Mouse (Mus musculus) intestine, embryonic 14.5 days (tissue): ENCODE measurements at regions not wholly inside any gene's neighbourhood (a gene's known extent, or its start where the extent isn't known, plus 50 kb on each side); places are given as distances from the start of the nearest gene placed in this dataset.

Experiments
- ATAC-seq: fragments of 200-750 bp; cut with Nextera tagmentation; replicated peaks from 2 replicates; pipeline ENCODE4 v1.8.0; 2017; ENCODE audit warnings: low read depth, moderate number of reproducible peaks, moderate TSS enrichment, moderate library complexity; ENCODE audit not compliant: low FRiP score, low TSS enrichment
- DNase-seq: peaks from one replicate; pipeline ENCODE4 v3.0.0-alpha.2; 2018; ENCODE audit warnings: low spot score
- H3K27ac ChIP-seq: fragments of 300-500 bp; sonication (generic); 2 replicates; pipeline ENCODE4 v1.5.1; 2014; ENCODE audit warnings: low read depth, mild to moderate bottlenecking, control low read depth
- H3K27me3 ChIP-seq: fragments of 300-500 bp; sonication (generic); replicated peaks from 2 replicates; pipeline ENCODE4 v1.6.1; 2014; ENCODE audit warnings: low read length, control low read depth; ENCODE audit not compliant: control insufficient read depth, insufficient read depth
- H3K36me3 ChIP-seq: fragments of 300-500 bp; sonication (generic); 2 replicates; pipeline ENCODE4 v1.6.1; 2014; ENCODE audit warnings: low read length, control low read depth; ENCODE audit not compliant: control insufficient read depth, insufficient read depth
- H3K4me1 ChIP-seq: fragments of 300-500 bp; sonication (generic); replicated peaks from 2 replicates; pipeline ENCODE4 v1.6.1; 2014; ENCODE audit warnings: low read length, control low read depth, mixed read lengths; ENCODE audit not compliant: control insufficient read depth, insufficient read depth
- H3K4me2 ChIP-seq: fragments of 300-500 bp; sonication (generic); 2 replicates; pipeline ENCODE4 v1.6.1; 2014; ENCODE audit warnings: low read length
- H3K4me3 ChIP-seq: fragments of 300-500 bp; sonication (generic); 2 replicates; pipeline ENCODE4 v1.5.1; 2014; ENCODE audit warnings: low read depth, low read length, control low read depth, mixed read lengths
- H3K9ac ChIP-seq: fragments of 300-500 bp; sonication (generic); 2 replicates; pipeline ENCODE4 v1.6.1; 2014; ENCODE audit warnings: mild to moderate bottlenecking, low read length
- H3K9me3 ChIP-seq: fragments of 300-500 bp; sonication (generic); 2 replicates; pipeline ENCODE4 v1.6.1; 2016; ENCODE audit warnings: low read length, control low read depth; ENCODE audit not compliant: control insufficient read depth
- WGBS: fragments of 180-500 bp; shearing (Covaris S2); extraction: QIAGEN DNeasy Blood & Tissue Kit; methylation state at CpG from one replicate; pipeline ENCODE4 v1.1.7; 2014; 5-methylcytosine and 5-hydroxymethylcytosine counted together

DNA sequence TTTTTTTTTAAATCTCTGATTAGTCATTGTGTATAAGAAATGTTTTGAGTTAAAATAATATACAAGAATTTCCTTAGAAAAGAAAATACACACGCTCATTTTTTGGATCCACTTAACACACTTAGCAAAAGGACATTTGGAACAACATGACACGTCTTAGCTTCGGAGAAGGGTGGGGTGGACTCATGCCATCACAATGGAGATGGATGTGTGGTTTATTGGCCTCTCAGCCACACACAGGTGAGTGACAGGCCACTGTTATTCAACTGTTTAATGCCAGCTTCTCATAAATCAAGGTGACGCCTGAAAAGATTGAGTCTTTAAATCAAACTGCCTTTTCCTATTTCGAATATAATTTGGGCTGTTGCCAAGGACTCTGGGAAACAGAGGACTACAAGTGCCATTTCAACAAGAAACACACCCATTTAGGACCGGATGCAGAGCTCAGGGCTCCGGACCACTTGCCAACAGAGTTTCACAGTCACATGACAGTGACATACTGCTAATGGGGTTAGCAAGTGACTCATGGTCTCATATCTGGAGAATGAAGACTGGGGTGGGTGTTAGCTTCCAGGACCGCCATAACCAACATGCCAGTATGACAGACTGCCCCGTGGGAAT, 71.5 kb upstream of the Cldn5 start:
- DNase-seq, result no peak

DNA sequence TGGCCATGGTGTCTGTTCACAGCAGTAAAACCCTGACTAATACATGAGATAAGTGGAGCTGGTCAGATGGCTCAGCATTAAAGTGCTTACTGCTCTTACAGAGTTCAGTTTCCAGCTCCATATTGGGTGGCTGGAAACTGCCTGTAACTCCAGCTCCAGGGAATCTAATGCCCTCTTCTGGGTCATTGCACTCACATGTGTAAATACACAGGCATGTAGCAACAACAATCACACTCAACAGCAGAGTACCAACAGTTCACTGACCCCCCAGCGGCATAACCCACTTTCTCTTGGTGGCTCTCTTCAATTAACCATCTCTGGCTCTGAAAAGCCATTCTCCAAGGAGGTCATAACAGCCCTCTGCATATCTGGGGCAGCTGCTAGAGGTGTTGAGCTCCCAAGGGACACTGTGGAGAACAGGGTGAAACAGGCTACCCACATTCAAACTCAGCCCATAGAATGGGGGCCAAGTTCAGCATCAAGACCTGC, 65.0 kb upstream of the Cldn5 start:
- Histone ChIP-seq H3K4me1 (no peaks in the 10 kb centered on the region), H3K9ac (no peak overlapping the region), H3K36me3 (no peaks in the 10 kb centered on the region), H3K27me3 (no peaks in the 10 kb centered on the region), H3K4me3 (no peak overlapping the region), H3K27ac (no peak overlapping the region), H3K4me2 (no peak overlapping the region), H3K9me3 (no peaks in the 10 kb centered on the region)
- DNase-seq (no peak), ATAC-seq (no peak)
- 81% methylated on average over 1 of the region's 1 CpGs for WGBS

More for the DNA sequence above, 71.5 kb upstream of the Cldn5 start:
- 42% methylated on average over 9 of the region's 9 CpGs for WGBS
- Histone ChIP-seq H3K27me3 (no peaks in the 10 kb centered on the region), H3K9me3 (no peaks in the 10 kb centered on the region), H3K27ac (no peak overlapping the region), H3K9ac (no peak overlapping the region), H3K4me2 (no peak overlapping the region), H3K4me3 (no peak overlapping the region), H3K36me3 (no peaks in the 10 kb centered on the region), H3K4me1 (no peaks in the 10 kb centered on the region)
- ATAC-seq, result 0 out of 2 replicates have a peak, but pooled peaks have one; percentile 40

DNA sequence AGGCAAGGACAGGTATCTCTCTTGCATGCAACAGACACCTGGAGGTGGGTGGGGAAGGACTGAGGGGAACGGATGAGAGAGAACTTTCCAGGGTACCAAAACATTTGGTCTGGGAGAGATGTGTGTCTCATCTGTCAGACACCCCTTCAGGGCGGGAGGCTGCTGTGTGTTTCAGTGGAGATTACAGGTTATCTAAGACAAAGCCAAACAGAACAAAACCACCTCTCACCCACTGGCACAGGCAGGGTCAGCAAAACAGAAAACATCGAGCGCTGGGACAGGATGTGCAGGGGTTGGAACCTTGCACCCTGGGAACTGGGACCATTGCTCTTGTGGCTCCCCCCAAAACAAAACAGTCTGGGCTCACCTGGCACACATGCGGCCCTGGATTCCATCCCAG, 63.6 kb upstream of the Cldn5 start:
- WGBS, result 75% methylated on average over 5 of the region's 5 CpGs
- DNase-seq, result no peak
- no peaks in the 10 kb centered on the region for H3K36me3 ChIP-seq
- H3K27ac ChIP-seq, result no peak overlapping the region
- no peaks in the 10 kb centered on the region for H3K9me3 ChIP-seq
- H3K4me2 ChIP-seq, result no peak overlapping the region
- no peaks in the 10 kb centered on the region for H3K4me1 ChIP-seq
- ATAC-seq, result no peak
- no peak overlapping the region for H3K9ac ChIP-seq
- no peak overlapping the region for H3K4me3 ChIP-seq
- no peaks in the 10 kb centered on the region for H3K27me3 ChIP-seq

DNA sequence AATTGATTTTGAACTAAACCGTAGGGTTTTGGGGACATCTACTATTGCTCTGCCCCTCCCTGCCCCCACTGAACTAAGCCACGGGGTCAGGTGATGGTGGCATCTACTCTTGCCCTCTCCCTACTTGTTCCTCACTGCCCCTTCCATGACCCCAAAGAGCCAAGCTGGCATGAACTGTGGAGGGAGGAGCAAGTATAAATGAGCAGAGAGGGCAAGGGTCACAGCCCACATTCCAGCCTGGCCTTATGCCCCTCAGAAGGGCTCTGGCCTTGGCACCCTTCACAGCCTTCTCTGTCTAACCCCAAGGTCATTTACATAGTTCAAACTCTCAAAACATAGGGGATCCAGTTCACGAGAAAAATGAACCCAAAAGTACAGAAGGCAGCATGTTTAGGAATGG, 61.3 kb upstream of the Cldn5 start:
- H3K9me3 ChIP-seq, result no peaks in the 10 kb centered on the region
- no peak overlapping the region for H3K9ac ChIP-seq
- no peak overlapping the region for H3K4me3 ChIP-seq
- H3K27me3 ChIP-seq, result no peaks in the 10 kb centered on the region
- H3K4me1 ChIP-seq, result no peaks in the 10 kb centered on the region
- no peak for ATAC-seq
- H3K36me3 ChIP-seq, result no peaks in the 10 kb centered on the region
- no peak overlapping the region for H3K4me2 ChIP-seq
- 71% methylated on average over 3 of the region's 3 CpGs for WGBS
- DNase-seq, result no peak
- H3K27ac ChIP-seq, result no peak overlapping the region

DNA sequence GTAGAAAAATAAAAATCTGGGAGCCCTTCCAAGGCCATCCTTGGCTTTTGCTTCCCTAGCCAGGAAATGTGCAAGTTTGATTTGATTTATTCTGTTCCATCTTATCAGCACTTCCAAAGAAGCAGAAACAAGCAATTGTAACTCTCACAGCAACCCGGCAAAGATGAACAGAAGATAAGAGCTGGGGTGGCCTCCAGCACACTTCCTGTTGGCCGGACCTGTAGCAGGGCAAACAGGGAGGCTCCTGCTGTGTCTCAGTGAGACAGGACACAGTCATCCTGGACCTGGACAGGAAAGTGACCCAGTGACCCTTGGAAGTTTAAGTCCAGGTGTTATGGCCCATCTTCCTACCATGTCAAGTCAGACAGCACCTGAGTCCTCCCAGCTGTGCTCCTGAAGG, 58.6 kb upstream of the Cldn5 start:
- Histone ChIP-seq H3K9ac (no peak overlapping the region), H3K27ac (no peak overlapping the region), H3K36me3 (no peaks in the 10 kb centered on the region), H3K9me3 (no peaks in the 10 kb centered on the region), H3K4me1 (no peaks in the 10 kb centered on the region; the same call in 1 of the 2 replicates), H3K27me3 (no peaks in the 10 kb centered on the region), H3K4me2 (no peak overlapping the region), H3K4me3 (no peak overlapping the region)
- 17% methylated on average over 2 of the region's 2 CpGs for WGBS
- no peak for ATAC-seq
- DNase-seq, result no peak

DNA sequence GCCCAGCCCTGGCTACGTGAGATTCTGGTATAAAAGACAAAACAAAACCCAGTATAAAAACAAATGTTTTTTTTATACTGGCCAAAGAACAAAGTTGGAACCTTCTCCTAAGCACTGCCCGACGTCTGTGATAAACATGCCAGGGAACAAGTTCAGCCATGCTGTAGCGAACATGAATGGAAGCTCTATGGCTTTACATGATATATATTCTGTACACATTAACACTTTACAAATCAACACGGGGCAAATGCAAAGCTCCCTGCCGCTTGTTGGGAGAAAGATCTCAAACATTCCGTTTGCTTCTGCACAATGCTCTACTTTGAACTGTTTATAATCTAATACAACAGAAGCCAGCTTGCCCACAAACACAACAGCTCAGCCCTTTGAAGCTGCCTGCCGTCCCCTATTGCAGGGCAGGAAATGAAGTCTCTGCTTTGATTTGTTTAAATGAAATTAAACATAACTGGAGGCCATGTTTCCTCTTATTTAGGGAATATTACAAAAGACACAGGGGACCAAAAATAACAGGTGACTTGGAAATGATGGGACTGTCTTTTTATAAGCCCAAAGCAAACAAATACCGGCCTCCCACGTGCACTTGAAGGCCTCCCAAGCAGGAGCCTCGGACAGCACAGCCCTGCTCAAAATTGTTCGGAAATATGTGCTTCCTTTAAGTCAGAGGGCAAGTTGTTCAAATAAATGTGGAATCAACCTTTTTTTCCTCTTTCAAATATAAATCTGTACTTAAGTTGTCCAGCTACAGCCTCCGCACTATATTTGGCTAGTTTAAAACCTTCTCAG, 56.0 kb upstream of the Cldn5 start:
- Histone ChIP-seq H3K9me3 (no peaks in the 10 kb centered on the region), H3K4me1 (no peaks in the 10 kb centered on the region; the same call in 1 of the 2 replicates), H3K4me3 (no peak overlapping the region), H3K9ac (no peak overlapping the region), H3K27me3 (no peaks in the 10 kb centered on the region), H3K36me3 (no peaks in the 10 kb centered on the region), H3K27ac (no peak overlapping the region), H3K4me2 (no peak overlapping the region)
- no peak for DNase-seq
- WGBS, result 28% methylated on average over 13 of the region's 13 CpGs
- no peak for ATAC-seq

DNA sequence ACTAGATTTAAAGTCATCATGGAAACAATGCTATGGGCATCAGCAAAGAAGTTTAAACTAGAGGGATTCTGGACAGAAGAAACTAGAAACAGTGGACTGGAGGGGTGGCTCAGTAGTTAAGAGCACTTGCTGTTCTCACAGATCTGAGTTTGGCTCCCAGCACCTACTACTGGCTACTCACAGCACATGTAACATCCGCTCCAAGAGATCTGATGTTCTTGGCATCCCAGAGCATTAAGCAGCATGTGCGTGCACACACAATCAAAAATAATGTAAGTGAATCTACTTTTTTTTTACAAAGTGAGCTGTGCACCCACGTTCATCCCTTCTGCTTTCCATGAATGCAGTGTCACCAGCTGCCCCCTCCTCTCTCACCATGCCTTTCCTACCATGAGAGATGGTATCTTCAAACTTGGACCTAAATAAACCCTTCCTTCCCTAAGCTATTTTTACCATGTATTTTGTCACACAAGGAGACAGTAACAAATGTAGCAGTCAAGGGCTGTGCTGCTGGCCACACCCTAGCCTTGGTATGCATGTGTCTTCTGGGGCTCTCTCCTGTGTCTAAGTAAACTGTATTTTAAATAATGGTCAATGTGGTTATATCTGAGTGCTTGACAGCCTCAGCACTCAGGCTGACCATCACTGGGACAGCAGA, 53.3 kb upstream of the Cldn5 start:
- H3K27ac ChIP-seq, result no peak overlapping the region
- H3K4me3 ChIP-seq, result no peak overlapping the region
- no peaks in the 10 kb centered on the region for H3K36me3 ChIP-seq
- H3K9me3 ChIP-seq, result no peaks in the 10 kb centered on the region
- 82% methylated on average over 3 of the region's 3 CpGs for WGBS
- no peak overlapping the region for H3K9ac ChIP-seq
- ATAC-seq, result no peak
- H3K4me2 ChIP-seq, result no peak overlapping the region
- H3K27me3 ChIP-seq, result no peaks in the 10 kb centered on the region
- DNase-seq, result no peak
- no peaks in the 10 kb centered on the region; the same call in 1 of the 2 replicates for H3K4me1 ChIP-seq

DNA sequence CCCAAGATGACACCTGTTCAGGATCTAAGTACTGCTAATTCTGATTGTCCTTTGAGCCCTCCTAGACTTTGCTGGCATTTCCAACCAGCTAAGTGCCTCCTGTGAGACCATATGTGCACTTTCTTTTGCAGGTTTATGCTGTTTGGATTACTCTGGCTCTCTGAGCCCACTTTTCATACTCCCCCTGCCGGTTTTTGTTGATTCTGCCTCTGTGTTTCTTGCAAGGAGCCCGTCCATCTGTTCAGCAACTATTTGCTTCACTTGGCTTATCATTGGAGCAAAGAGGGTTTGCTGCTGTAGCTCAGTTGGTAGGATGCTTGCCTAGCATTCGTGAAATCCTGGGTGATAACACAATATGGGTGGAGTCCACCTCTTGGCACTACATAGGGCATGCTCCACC, 52.8 kb upstream of the Cldn5 start:
- DNase-seq, result no peak
- 35% methylated on average over 3 of the region's 3 CpGs for WGBS
- no peak overlapping the region for H3K4me2 ChIP-seq

More for the DNA sequence above, 52.8 kb upstream of the Cldn5 start:
- Histone ChIP-seq H3K4me1 (no peaks in the 10 kb centered on the region; the same call in 1 of the 2 replicates), H3K9ac (no peak overlapping the region), H3K36me3 (no peaks in the 10 kb centered on the region), H3K27ac (no peak overlapping the region), H3K4me3 (no peak overlapping the region), H3K9me3 (no peaks in the 10 kb centered on the region), H3K27me3 (no peaks in the 10 kb centered on the region)
- ATAC-seq, result no peak
